Mouse (Mus musculus) c-Kit-positive CD71-positive TER-119-negative erythroid progenitor cells, embryonic 14.5 days (primary cell): ENCODE data around the gene Sirt7.

Experiments used
- DNase-seq: peaks from one replicate; pipeline ENCODE4 v3.0.0-alpha.2; 2013; ENCODE audit warnings: low read depth

The Sirt7 gene

GRCm38 (mm10) chr11:120582268-120582981, 42.6 kb downstream of the Sirt7 start:
- DNase-seq, result peak; percentile 74

GRCm38 (mm10) chr11:120581490-120582267, 43.4 kb downstream of the Sirt7 start, which contains the start of gene Arhgdia:
Arhgdia (minus strand) TSS chr11:120581624.
- no peak for DNase-seq

- no peak for DNase-seq
Observed at GRCm38 (mm10) chr11:120580871-120581331, 44.1 kb downstream of the Sirt7 start.

GRCm38 (mm10) chr11:120580190-120580589, 44.9 kb downstream of the Sirt7 start:
- DNase-seq, result no peak

- DNase-seq, result no peak
Observed at GRCm38 (mm10) chr11:120579316-120580107, 45.5 kb downstream of the Sirt7 start.

- no peak for DNase-seq
Observed at GRCm38 (mm10) chr11:120578694-120579243, 46.3 kb downstream of the Sirt7 start.

GRCm38 (mm10) chr11:120578024-120578693, 46.9 kb downstream of the Sirt7 start:
- no peak for DNase-seq

- DNase-seq, result no peak
Observed at GRCm38 (mm10) chr11:120577211-120578023, 47.6 kb downstream of the Sirt7 start.

- DNase-seq, result no peak
Observed at GRCm38 (mm10) chr11:120576365-120576981, 48.6 kb downstream of the Sirt7 start.

GRCm38 (mm10) chr11:120575940-120576339, 49.1 kb downstream of the Sirt7 start:
- DNase-seq, result no peak

- DNase-seq, result no peak
Observed at GRCm38 (mm10) chr11:120575046-120575445, 50.0 kb downstream of the Sirt7 start.

- no peak for DNase-seq
Observed at GRCm38 (mm10) chr11:120574278-120574600, 50.8 kb downstream of the Sirt7 start.

- no peak for DNase-seq
Observed at GRCm38 (mm10) chr11:120573585-120574277, 51.3 kb downstream of the Sirt7 start.

- DNase-seq, result peak; percentile 97
Observed at GRCm38 (mm10) chr11:120572752-120573584, 52.1 kb downstream of the Sirt7 start, which contains the start of gene P4hb. P4hb (minus strand) TSS chr11:120573253.

GRCm38 (mm10) chr11:120572417-120572751, 52.7 kb downstream of the Sirt7 start:
- no peak for DNase-seq

GRCm38 (mm10) chr11:120571754-120572416, 53.2 kb downstream of the Sirt7 start:
- DNase-seq, result no peak

GRCm38 (mm10) chr11:120571122-120571521, 53.9 kb downstream of the Sirt7 start:
- no peak for DNase-seq
